Mouse (Mus musculus) hindbrain, postnatal 0 days (tissue): ENCODE results near the gene Cdc42ep4. TPM values are rescaled to one million over a fixed set of nuclear protein-coding genes. Genes with fewer than 3 reads are reported as not detected.

ENCODE experiments used
- ATAC-seq: fragments of 200-750 bp; cut with Nextera tagmentation; 2 replicates; pipeline ENCODE4 v1.8.0; 2017; ENCODE audit warnings: mild to moderate bottlenecking, moderate TSS enrichment, moderate library complexity
- DNase-seq: peaks from one replicate; pipeline ENCODE4 v3.0.0-alpha.2; 2015; ENCODE audit warnings: low spot score
- H3K27ac ChIP-seq: fragments of 300-500 bp; sonication (generic); 2 replicates; pipeline ENCODE4 v1.5.1; 2014; ENCODE audit warnings: mild to moderate bottlenecking
- H3K27me3 ChIP-seq: fragments of 300-500 bp; sonication (generic); 2 replicates; pipeline ENCODE4 v1.6.1; 2014; ENCODE audit warnings: low read length, mixed read lengths; ENCODE audit not compliant: insufficient read depth
- H3K36me3 ChIP-seq: fragments of 300-500 bp; sonication (generic); 2 replicates; pipeline ENCODE4 v1.6.1; 2014; ENCODE audit warnings: low read length, mixed read lengths; ENCODE audit not compliant: insufficient read depth
- H3K4me1 ChIP-seq: fragments of 300-500 bp; sonication (generic); 2 replicates; pipeline ENCODE4 v1.6.1; 2014; ENCODE audit warnings: antibody characterized with exemption, low read length, mixed read lengths; ENCODE audit not compliant: insufficient read depth
- H3K4me2 ChIP-seq: fragments of 300-500 bp; sonication (generic); 2 replicates; pipeline ENCODE4 v1.6.1; 2014; ENCODE audit warnings: low read depth, mild to moderate bottlenecking, low read length, moderate library complexity, mixed read lengths
- H3K4me3 ChIP-seq: fragments of 300-500 bp; sonication (generic); 2 replicates; pipeline ENCODE4 v1.5.1; 2014; ENCODE audit warnings: low read length
- H3K9ac ChIP-seq: fragments of 300-500 bp; sonication (generic); replicated peaks from 2 replicates; pipeline ENCODE4 v1.6.1; 2014; ENCODE audit warnings: mild to moderate bottlenecking, low read length, moderate library complexity, mixed read lengths
- H3K9me3 ChIP-seq: fragments of 300-500 bp; sonication (generic); 2 replicates; pipeline ENCODE4 v1.6.1; 2016; ENCODE audit warnings: low read length, mixed read lengths
- CTCF ChIP-seq: IDR thresholded peaks from 2 replicates; pipeline ENCODE4 v1.5.1; 2016; ENCODE audit warnings: antibody characterized with exemption, control low read depth, low read depth
- WGBS: fragments of 180-500 bp; shearing (Covaris S2); extraction: QIAGEN DNeasy Blood & Tissue Kit; methylation state at CpG from one replicate; pipeline ENCODE4 v1.1.7; 2014; 5-methylcytosine and 5-hydroxymethylcytosine counted together
- polyA plus RNA-seq: library from polyadenylated mRNA; unstranded; fragments of >200 nt; fragmentation: Nextera tagmentation; extraction: Ambion mirVana; gene quantifications from 2 replicates; pipeline ENCODE4 v1.2.1, GENCODE M21; 2015
- total RNA-seq: library from RNA; depleted of rRNA; stranded (reverse); fragments of >200 nt; gene quantifications from 2 replicates; pipeline ENCODE4 v1.2.3, GENCODE M21; 2014

Gene Cdc42ep4
- total and polyA plus RNA-seq, 2 experiments from 2014 or later, result 55.7 to 116 TPM

GRCm38 (mm10) chr11:113785406-113786171, 33.9 kb upstream of the Cdc42ep4 start:
- WGBS, result 3% methylated on average over 18 of the region's 19 CpGs
- Histone ChIP-seq H3K9me3 (no peaks in the 10 kb centered on the region), H3K27ac (peak overlapping the region; percentile 92), H3K4me3 (peak overlapping the region; percentile 16), H3K9ac (peak overlapping the region; percentile 39), H3K27me3 (no peaks in the 10 kb centered on the region), H3K36me3 (no peaks in the 10 kb centered on the region), H3K4me2 (peak overlapping the region; percentile 51), H3K4me1 (peaks cover 24% of the 10 kb centered on the region; the same call in 1 of the 2 replicates)
- peak; percentile 10; the same call in 1 of the 2 replicates for TF ChIP-seq CTCF
- DNase-seq, result peak; percentile 91
- peak; percentile 93 for ATAC-seq

GRCm38 (mm10) chr11:113784656-113785396, 33.1 kb upstream of the Cdc42ep4 start:
- Histone ChIP-seq H3K9ac (no peak overlapping the region), H3K36me3 (no peaks in the 10 kb centered on the region), H3K4me3 (no peak overlapping the region), H3K27me3 (no peaks in the 10 kb centered on the region), H3K4me1 (peaks cover 24% of the 10 kb centered on the region; the same call in 1 of the 2 replicates), H3K9me3 (no peaks in the 10 kb centered on the region), H3K27ac (peak overlapping the region; percentile 92), H3K4me2 (peak overlapping the region; percentile 51)
- WGBS, result 26% methylated on average over 2 of the region's 2 CpGs
- DNase-seq, result no peak
- no peak for TF ChIP-seq CTCF
- peak; percentile 21; the same call in 1 of the 2 replicates for ATAC-seq

GRCm38 (mm10) chr11:113782496-113782895, 30.8 kb upstream of the Cdc42ep4 start:
- DNase-seq (no peak), ATAC-seq (no peak)
- no peaks in the 10 kb centered on the region for H3K27me3 ChIP-seq
- no peak overlapping the region for H3K4me2 ChIP-seq
- WGBS, result 51% methylated on average over 2 of the region's 2 CpGs
- peak overlapping the region; percentile 12; the same call in 1 of the 2 replicates for H3K27ac ChIP-seq
- H3K9ac ChIP-seq, result no peak overlapping the region
- peaks cover 24% of the 10 kb centered on the region; the same call in 1 of the 2 replicates for H3K4me1 ChIP-seq
- no peaks in the 10 kb centered on the region for H3K9me3 ChIP-seq
- H3K4me3 ChIP-seq, result no peak overlapping the region
- TF ChIP-seq CTCF, result no peak
- H3K36me3 ChIP-seq, result no peaks in the 10 kb centered on the region

- Histone ChIP-seq H3K27ac (peak overlapping the region; percentile 12; the same call in 1 of the 2 replicates), H3K9me3 (no peaks in the 10 kb centered on the region), H3K4me2 (no peak overlapping the region), H3K4me3 (no peak overlapping the region), H3K27me3 (no peaks in the 10 kb centered on the region), H3K9ac (no peak overlapping the region), H3K36me3 (no peaks in the 10 kb centered on the region), H3K4me1 (peaks cover 24% of the 10 kb centered on the region; the same call in 1 of the 2 replicates)
- no peak for ATAC-seq
- 18% methylated on average over 2 of the region's 2 CpGs for WGBS
- TF ChIP-seq CTCF, result no peak
- peak; percentile 57 for DNase-seq
Measured at GRCm38 (mm10) chr11:113782006-113782405, 30.3 kb upstream of the Cdc42ep4 start.

- no peak for DNase-seq
- no peak for ATAC-seq
- TF ChIP-seq CTCF, result no peak
- WGBS, result 31% methylated on average over 6 of the region's 6 CpGs
- Histone ChIP-seq H3K4me1 (peaks cover 4% of the 10 kb centered on the region; the same call in 1 of the 2 replicates), H3K4me3 (no peak overlapping the region), H3K27me3 (no peaks in the 10 kb centered on the region), H3K27ac (no peak overlapping the region), H3K9me3 (no peaks in the 10 kb centered on the region), H3K4me2 (no peak overlapping the region), H3K36me3 (no peaks in the 10 kb centered on the region), H3K9ac (no peak overlapping the region)
Measured at GRCm38 (mm10) chr11:113779680-113780041, 28.0 kb upstream of the Cdc42ep4 start.

- no peaks in the 10 kb centered on the region for H3K36me3 ChIP-seq
- 20% methylated on average over 20 of the region's 20 CpGs for WGBS
- TF ChIP-seq CTCF, result no peak
- H3K4me1 ChIP-seq, result no peaks in the 10 kb centered on the region; the same call in 1 of the 2 replicates
- H3K4me2 ChIP-seq, result no peak overlapping the region
- no peak overlapping the region for H3K9ac ChIP-seq
- H3K4me3 ChIP-seq, result no peak overlapping the region
- DNase-seq (no peak), ATAC-seq (peak; percentile 47; the same call in 1 of the 2 replicates)
- no peaks in the 10 kb centered on the region for H3K27me3 ChIP-seq
- no peak overlapping the region for H3K27ac ChIP-seq
- no peaks in the 10 kb centered on the region for H3K9me3 ChIP-seq
Measured at GRCm38 (mm10) chr11:113778733-113779679, 27.3 kb upstream of the Cdc42ep4 start.
